Mouse (Mus musculus) Patski (cell line): ENCODE measurements at regions not wholly inside any gene's neighbourhood (a gene's known extent, or its start where the extent isn't known, plus 50 kb on each side); places are given as distances from the start of the nearest gene placed in this dataset.
A peak's percentile ranks its signal among the peaks of the same experiment; 100 is the strongest.

Source experiments
- ATAC-seq: fragments of 100-300 bp; one replicate; pipeline ENCODE4 v1.8.0; 2021
- CTCF ChIA-PET: fragments of 350-600 bp; sonication (Branson Sonifier 250); formaldehyde crosslinking; loops from one replicate; lab custom pipeline; 2022; ENCODE audit warnings: inconsistent platforms; lab: Charles Lee
- POLR2A ChIA-PET: fragments of 350-600 bp; sonication (Branson Sonifier 250); formaldehyde crosslinking; loops from one replicate; lab custom pipeline; 2022; ENCODE audit warnings: antibody characterized with exemption, inconsistent platforms; lab: Charles Lee
- DNase-seq: peaks from one replicate; pipeline ENCODE4 v3.0.0-alpha.2; 2011; ENCODE audit warnings: low read depth, low spot score
- H3K27me3 ChIP-seq: fragments of 371-371 bp; one replicate; pipeline ENCODE4 v1.5.1; 2021
- CTCF ChIP-seq: fragments of 100-300 bp; IDR thresholded peaks from one replicate; pipeline ENCODE4 v1.5.1; 2021
- in situ Hi-C: fragments of 300-500 bp; cut with MboI; formaldehyde crosslinking; loops from 3 replicates; pipeline ENCODE4 v1.11.1; 2018; ENCODE audit warnings: low pct_unique_long_range_greater_than_20kb, mixed read lengths

DNA sequence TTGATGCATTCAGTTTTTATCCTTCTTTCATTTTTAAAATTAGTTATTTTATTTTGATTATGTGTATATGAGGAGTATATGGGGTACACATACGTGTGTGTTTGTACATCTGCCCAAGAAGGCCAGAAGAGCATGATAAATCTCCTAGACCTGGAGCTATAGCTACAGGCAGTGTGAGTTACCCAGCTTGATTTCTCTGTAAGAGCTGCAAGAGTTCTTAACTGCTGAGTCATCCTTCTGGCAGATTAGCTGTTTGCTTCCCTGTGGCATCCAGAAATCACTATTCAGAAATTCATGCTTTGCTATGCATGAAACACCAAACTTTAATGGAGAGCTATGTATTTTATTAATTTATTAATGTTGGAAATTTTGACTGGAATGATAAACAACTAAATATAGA lies 466.3 kb upstream of the Zwint start:
- in situ Hi-C loops = no loop called here
- ATAC-seq = peak; percentile 97
- no peaks in the 10 kb centered on the region for H3K27me3 ChIP-seq
- peak; percentile 12 for DNase-seq
- no peak for TF ChIP-seq CTCF
- ChIA-PET POLR2A (no interaction called here), CTCF (no interaction called here)

DNA sequence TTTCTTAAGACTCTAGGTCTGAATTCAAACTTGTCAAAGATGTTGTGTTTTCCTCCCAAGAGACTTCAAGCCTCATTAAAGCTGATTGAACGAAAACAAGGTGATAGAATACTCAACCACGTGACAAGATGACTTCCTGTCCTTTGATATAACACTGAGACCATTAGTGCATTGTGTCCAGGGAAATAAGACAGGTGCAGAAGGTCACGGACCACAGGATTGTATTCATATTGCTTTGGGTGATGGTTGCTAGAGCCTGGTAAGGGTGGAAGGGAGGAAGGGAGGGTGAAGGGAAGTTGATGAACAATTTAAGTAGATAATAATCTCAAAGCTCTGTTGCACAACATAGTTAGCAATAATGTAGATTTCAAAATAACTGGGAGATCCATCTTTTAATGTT lies 436.8 kb upstream of the Zwint start:
- ATAC-seq (no peak), DNase-seq (no peak)
- CTCF ChIA-PET = no interaction called here
- POLR2A ChIA-PET = no interaction called here
- in situ Hi-C loops = no loop called here
- no peak for TF ChIP-seq CTCF
- no peaks in the 10 kb centered on the region for H3K27me3 ChIP-seq

- DNase-seq (no peak), ATAC-seq (no peak)
- in situ Hi-C loops = no loop called here
- CTCF ChIA-PET = no interaction called here
- no peaks in the 10 kb centered on the region for H3K27me3 ChIP-seq
- no peak for TF ChIP-seq CTCF
- POLR2A ChIA-PET = no interaction called here
Observed at GRCm38 (mm10) chr10:72221120-72221519, 433.5 kb upstream of the Zwint start.

- TF ChIP-seq CTCF = no peak
- no peak for DNase-seq
- in situ Hi-C loops = no loop called here
- ChIA-PET CTCF (no interaction called here), POLR2A (no interaction called here)
- H3K27me3 ChIP-seq = no peaks in the 10 kb centered on the region
- ATAC-seq = no peak
Observed at GRCm38 (mm10) chr10:72222505-72222904, 432.1 kb upstream of the Zwint start.

GRCm38 (mm10) chr10:72225084-72225483 lies 429.6 kb upstream of the Zwint start:
- DNase-seq (no peak), ATAC-seq (no peak)
- ChIA-PET CTCF (interaction anchor here (1.6 kb wide), 1 partner anchor 65 kb away, joined by 3 read pairs; no protein-coding TSS in a partner anchor), POLR2A (no interaction called here)
- in situ Hi-C loops = no loop called here
- H3K27me3 ChIP-seq = no peaks in the 10 kb centered on the region
- TF ChIP-seq CTCF = no peak

DNA sequence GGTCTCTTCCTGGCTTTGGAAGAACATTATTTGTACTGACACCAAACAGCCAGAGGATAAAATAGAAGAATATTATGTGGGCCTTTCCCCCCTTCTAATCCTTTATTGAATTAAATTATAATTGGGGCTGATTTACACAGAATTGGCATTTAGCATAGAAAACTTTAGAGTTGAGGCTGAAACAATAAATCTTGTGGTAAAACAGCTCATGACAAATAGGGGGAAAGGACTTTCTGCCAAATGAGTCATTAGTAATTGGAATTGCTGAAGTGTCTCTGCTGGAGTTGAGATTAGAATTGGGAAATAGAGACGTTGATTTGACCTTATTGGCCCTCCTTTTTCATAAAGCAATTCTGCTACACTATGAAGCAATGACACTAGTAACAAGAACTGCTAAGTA lies 410.5 kb upstream of the Zwint start:
- POLR2A ChIA-PET = no interaction called here
- in situ Hi-C loops = no loop called here
- CTCF ChIA-PET = no interaction called here

More for the DNA sequence above, 410.5 kb upstream of the Zwint start:
- TF ChIP-seq CTCF = no peak
- no peaks in the 10 kb centered on the region for H3K27me3 ChIP-seq
- ATAC-seq (no peak), DNase-seq (no peak)
